Mouse (Mus musculus): ENCODE results near the gene Pdzd8. TPM values are rescaled to one million over a fixed set of nuclear protein-coding genes. Genes with fewer than 3 reads are reported as not detected.

Gene Pdzd8
- total and polyA plus RNA-seq, 2 experiments from 2014 or later: 11.3 to 48.8 TPM

GRCm38 (mm10) chr19:59252651-59253050 lies 92.9 kb downstream of the Pdzd8 start:
- DNase-seq (ENCODE audit: low spot score) (no peak), ATAC-seq (ENCODE audit: low FRiP score) (no peak)
- no peaks in the 10 kb centered on the region for H3K27me3 ChIP-seq (ENCODE audit: insufficient read depth, low read length)
- H3K36me3 ChIP-seq (ENCODE audit: insufficient read depth, low read length): no peaks in the 10 kb centered on the region
- no peak overlapping the region for H3K27ac ChIP-seq (ENCODE audit: low read depth, low read length)
- H3K4me1 ChIP-seq (ENCODE audit: insufficient read depth, low read length): no peaks in the 10 kb centered on the region
- H3K4me3 ChIP-seq (ENCODE audit: low read depth, low read length): no peak overlapping the region
- H3K4me2 ChIP-seq (ENCODE audit: low read depth, low read length, poor library complexity, severe bottlenecking): no peak overlapping the region
- H3K9me3 ChIP-seq (ENCODE audit: low read length): peaks cover 6% of the 10 kb centered on the region; the same call in 1 of the 2 replicates
- no peak overlapping the region for H3K9ac ChIP-seq (replicated peaks; ENCODE audit: low read length, poor library complexity, severe bottlenecking)
- WGBS: 78% methylated on average over 2 of the region's 2 CpGs
- no peak for TF ChIP-seq CTCF (IDR thresholded peaks at IDR 0.05)

- DNase-seq (ENCODE audit: low spot score) (no peak), ATAC-seq (ENCODE audit: low FRiP score) (no peak)
- 80% methylated on average over 11 of the region's 11 CpGs for WGBS
- H3K4me1 ChIP-seq (ENCODE audit: insufficient read depth, low read length): no peaks in the 10 kb centered on the region
- TF ChIP-seq CTCF (IDR thresholded peaks at IDR 0.05): no peak; the same call in 1 of the 2 replicates
- H3K27me3 ChIP-seq (ENCODE audit: insufficient read depth, low read length): no peaks in the 10 kb centered on the region
- H3K9me3 ChIP-seq (ENCODE audit: low read length): no peaks in the 10 kb centered on the region
- no peak overlapping the region for H3K4me3 ChIP-seq (ENCODE audit: low read depth, low read length)
- no peak overlapping the region for H3K4me2 ChIP-seq (ENCODE audit: low read depth, low read length, poor library complexity, severe bottlenecking)
- H3K9ac ChIP-seq (replicated peaks; ENCODE audit: low read length, poor library complexity, severe bottlenecking): no peak overlapping the region
- H3K36me3 ChIP-seq (ENCODE audit: insufficient read depth, low read length): no peaks in the 10 kb centered on the region
- H3K27ac ChIP-seq (ENCODE audit: low read depth, low read length): no peak overlapping the region
Observed at GRCm38 (mm10) chr19:59248553-59249286, 96.9 kb downstream of the Pdzd8 start.

- Histone ChIP-seq H3K9ac (replicated peaks; ENCODE audit: low read length, poor library complexity, severe bottlenecking) (no peak overlapping the region), H3K9me3 (ENCODE audit: low read length) (no peaks in the 10 kb centered on the region), H3K4me2 (ENCODE audit: low read depth, low read length, poor library complexity, severe bottlenecking) (no peak overlapping the region), H3K4me3 (ENCODE audit: low read depth, low read length) (no peak overlapping the region), H3K4me1 (ENCODE audit: insufficient read depth, low read length) (no peaks in the 10 kb centered on the region), H3K27ac (ENCODE audit: low read depth, low read length) (no peak overlapping the region), H3K27me3 (ENCODE audit: insufficient read depth, low read length) (no peaks in the 10 kb centered on the region), H3K36me3 (ENCODE audit: insufficient read depth, low read length) (no peaks in the 10 kb centered on the region)
- TF ChIP-seq CTCF (IDR thresholded peaks at IDR 0.05): no peak
- ATAC-seq (ENCODE audit: low FRiP score) (no peak), DNase-seq (ENCODE audit: low spot score) (no peak)
- 78% methylated on average over 4 of the region's 4 CpGs for WGBS
Observed at GRCm38 (mm10) chr19:59248144-59248543, 97.4 kb downstream of the Pdzd8 start.

Other genes starting within 250 kb of the Pdzd8 start
- gene Vax1, start 175.7 kb downstream of the Pdzd8 start, total RNA-seq (2014; rRNA removed): not detected in 2 replicates
- gene Vax1, start 175.7 kb downstream of the Pdzd8 start, polyA plus RNA-seq (2015; fragmentation: Nextera tagmentation; extraction: Ambion mirVana): 0.91 and 2.2 TPM in 2 replicates
- not detected in 2 replicates for gene Kcnk18, start 126.6 kb downstream of the Pdzd8 start, total RNA-seq (2014; rRNA removed)
- gene Kcnk18, start 126.6 kb downstream of the Pdzd8 start, polyA plus RNA-seq (2015; fragmentation: Nextera tagmentation; extraction: Ambion mirVana): not detected in 2 replicates
- 21.4 and 21.7 TPM in 2 replicates for gene Slc18a2, start 84.9 kb downstream of the Pdzd8 start, total RNA-seq (2014; rRNA removed)
- 19.5 TPM in 2 replicates for gene Slc18a2, start 84.9 kb downstream of the Pdzd8 start, polyA plus RNA-seq (2015; fragmentation: Nextera tagmentation; extraction: Ambion mirVana)
- gene Rps12-ps3, start 23.5 kb downstream of the Pdzd8 start, total RNA-seq (2014; rRNA removed): 77.4 and 105 TPM in 2 replicates
- 9.1 and 9.7 TPM in 2 replicates for gene Rps12-ps3, start 23.5 kb downstream of the Pdzd8 start, polyA plus RNA-seq (2015; fragmentation: Nextera tagmentation; extraction: Ambion mirVana)
- 6.1 and 6.6 TPM in 2 replicates for gene Emx2, start 112.6 kb upstream of the Pdzd8 start, total RNA-seq (2014; rRNA removed)
- 10.3 and 10.5 TPM in 2 replicates for gene Emx2, start 112.6 kb upstream of the Pdzd8 start, polyA plus RNA-seq (2015; fragmentation: Nextera tagmentation; extraction: Ambion mirVana)